Mouse (Mus musculus): ENCODE measurements around the gene 1700018F24Rik.
"Not testable (repeated sequence)": the region's sequence is repeated elsewhere in the genome, so short reads cannot be mapped to it uniquely, and the experiment has no call there.

- TF ChIP-seq POLR2A (IDR thresholded peaks at IDR 0.05; ENCODE audit: borderline replicate concordance, insufficient read depth, low read length); CTCF (IDR thresholded peaks at IDR 0.05; ENCODE audit: borderline replicate concordance, insufficient read depth, low read depth, low read length): not testable (repeated sequence)
Observed at GRCm38 (mm10) chr5:145042690-145043089, at the start of gene 1700018F24Rik.
